Mouse (Mus musculus) gastrocnemius, postnatal 10 days (tissue): ENCODE results near the gene Bpifb1. TPM values are rescaled to one million over a fixed set of nuclear protein-coding genes. Genes with fewer than 3 reads are reported as not detected.
A peak's percentile ranks its signal among the peaks of the same experiment; 100 is the strongest.
"Not testable (repeated sequence)": the region's sequence is repeated elsewhere in the genome, so short reads cannot be mapped to it uniquely, and the experiment has no call there.

Experiments used
- DNase-seq: peaks from one replicate; pipeline ENCODE4 v3.0.0; 2021; ENCODE audit warnings: mixed read lengths
- total RNA-seq, 2 experiments: library from RNA; stranded (reverse); gene quantifications; 2 replicates each; pipeline ENCODE4 v1.2.3; 2021

Bpifb1 gene
- total RNA-seq, 2 experiments from 2014 or later, result not detected

DNA sequence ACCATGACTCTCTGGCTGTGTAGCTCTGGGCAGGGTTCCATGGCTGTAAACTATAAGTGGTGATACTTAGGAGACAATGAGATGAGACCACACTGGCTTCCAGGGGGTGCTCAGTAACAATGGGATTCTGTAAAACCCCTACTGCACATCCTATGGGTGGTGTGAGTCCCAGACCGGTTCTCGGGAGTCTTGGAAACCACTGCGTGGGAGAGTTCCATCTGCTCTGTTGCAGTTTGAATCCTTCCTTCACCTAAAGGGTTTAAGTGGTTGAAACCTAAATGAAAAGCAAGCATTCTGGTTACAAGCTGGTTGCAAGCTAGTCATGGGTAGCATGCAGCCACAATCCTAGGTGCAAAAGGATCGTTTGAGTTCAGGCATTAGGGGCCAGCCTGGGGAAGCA, 21.3 kb downstream of the Bpifb1 start:
- DNase-seq, result no peak

DNA sequence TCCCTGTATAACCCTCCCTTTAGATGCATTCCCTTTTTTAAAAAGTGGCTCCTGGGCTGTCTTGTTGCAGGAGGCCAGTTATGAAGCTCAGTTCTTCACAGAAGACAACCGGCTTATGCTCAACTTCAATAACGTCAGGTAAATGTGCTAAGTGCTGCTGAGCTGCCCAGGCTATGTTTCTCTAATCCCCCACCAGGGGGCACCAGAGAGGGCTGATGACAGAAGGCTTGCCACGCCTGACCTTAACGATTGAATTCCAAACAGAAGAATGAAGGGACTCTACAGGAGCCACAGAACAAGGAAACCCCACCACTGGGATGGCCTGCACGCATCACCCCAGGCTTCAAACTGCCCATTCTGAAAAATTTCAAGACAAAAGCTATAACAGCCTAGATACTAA, 24.6 kb downstream of the Bpifb1 start:
- peak; percentile 79 for DNase-seq

GRCm38 (mm10) chr2:154219950-154220349, 29.3 kb downstream of the Bpifb1 start:
- DNase-seq, result no peak

DNA sequence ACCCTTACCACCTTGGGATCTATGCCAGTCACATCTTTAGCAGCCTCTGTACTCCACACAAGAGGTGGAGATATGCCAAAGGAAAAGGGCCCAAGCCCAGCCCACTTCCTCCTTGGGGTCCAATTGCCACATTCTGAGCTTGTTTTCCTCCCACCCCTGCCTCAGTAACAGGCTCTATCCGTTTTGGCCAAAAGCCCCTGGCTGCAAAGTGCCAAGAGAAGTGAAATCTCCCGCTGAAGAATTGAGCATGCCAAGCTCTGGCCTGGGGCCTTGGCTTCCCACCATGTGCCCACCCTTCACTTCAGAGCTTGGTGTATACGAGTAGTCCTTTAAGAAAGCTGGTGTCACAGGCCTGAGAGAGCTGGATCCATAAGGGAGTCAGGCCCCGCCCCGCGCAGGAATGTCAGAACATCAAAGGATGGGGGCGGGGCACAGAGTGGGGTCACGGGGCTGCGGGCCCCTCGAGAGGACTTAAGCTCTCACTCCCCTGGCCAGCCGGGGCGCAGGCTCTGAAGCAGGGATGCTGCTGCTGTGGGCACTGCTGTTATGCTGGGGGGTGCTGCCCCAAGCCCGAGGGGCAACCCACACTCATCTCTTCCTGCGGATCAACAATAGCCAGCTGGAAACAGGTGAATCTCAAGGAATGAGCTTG, 32.8 kb downstream of the Bpifb1 start, which contains the start of gene Bpifb5:
Gene Bpifb5, plus strand, starts transcription at position 478 of the 652 bp plus-strand sequence.
- peak; percentile 22 for DNase-seq

DNA sequence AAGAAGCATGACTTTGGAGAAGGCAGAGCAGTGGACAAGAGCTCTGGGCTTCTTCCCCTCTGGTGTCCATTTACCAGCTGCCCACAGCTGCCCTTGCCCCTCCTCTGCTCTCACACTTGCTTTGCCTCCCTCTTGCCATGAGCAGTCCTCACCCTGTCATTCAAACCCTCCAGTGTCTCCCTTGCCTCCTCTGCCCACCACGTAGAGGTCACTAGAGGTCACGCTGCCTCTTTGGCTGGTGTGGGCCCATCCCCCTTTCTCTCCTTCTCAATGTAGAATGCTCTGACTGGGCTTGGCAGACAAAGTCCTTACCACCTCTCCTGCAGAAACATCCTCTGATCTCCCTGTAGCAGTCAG, 33.3 kb downstream of the Bpifb1 start:
- DNase-seq, result no peak

DNA sequence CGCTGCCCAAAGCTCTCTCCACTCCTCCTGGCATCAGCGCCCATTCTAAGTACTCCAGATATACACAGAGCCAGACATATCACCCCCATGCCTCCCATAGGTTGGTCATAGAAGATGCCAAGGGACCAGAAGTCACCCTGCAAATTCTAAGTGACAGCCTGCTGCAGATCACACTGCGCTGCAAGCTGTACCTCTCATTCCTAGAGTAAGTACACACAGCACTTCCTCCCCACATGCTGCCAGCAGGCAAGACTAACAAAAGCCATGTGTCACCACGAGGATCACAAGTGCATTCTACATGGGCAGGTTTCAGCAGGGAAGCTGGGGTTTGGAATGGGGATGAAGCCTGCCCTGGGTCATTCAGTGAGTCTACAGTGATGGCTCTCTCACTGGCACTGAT, 36.4 kb downstream of the Bpifb1 start:
- DNase-seq, result no peak

DNA sequence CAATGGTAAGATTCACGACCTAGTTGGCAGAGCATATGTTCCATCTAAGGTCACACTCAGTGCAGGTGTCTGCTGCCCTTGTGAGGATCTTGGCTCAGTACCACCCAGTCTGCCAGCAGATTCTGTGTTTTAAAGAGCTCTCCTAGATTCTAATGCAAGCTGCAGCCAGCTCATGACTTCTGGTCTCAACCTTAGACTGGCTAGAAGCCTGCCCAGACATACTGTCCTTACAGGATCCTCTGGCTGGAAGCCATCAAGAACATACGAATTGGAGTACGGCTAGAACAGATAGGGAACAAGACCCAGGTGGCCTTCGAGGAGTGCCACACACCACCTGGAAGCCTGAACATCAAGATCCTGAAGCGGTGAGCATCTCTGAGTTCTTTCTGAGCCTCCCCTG, 37.2 kb downstream of the Bpifb1 start:
- no peak for DNase-seq

DNA sequence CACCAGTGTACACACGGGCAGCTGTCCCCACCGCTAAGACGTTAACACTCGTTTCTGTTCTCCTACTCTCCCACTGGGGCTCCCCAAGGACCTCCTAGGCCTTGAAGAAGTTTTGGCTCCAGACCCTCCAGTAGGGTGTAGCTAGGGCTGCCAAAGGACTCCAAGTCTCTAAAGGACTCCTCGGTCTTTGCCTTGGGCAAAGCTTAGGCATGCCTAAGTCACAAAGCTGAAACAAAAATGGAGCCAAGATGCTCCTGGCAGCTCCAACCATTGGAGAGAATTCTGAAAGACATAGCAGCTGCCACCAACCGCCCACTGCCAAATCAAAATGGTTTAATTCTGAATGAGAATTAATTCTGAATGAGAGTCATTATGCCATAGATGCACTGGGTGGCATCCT, 42.8 kb downstream of the Bpifb1 start:
- DNase-seq, result no peak

DNA sequence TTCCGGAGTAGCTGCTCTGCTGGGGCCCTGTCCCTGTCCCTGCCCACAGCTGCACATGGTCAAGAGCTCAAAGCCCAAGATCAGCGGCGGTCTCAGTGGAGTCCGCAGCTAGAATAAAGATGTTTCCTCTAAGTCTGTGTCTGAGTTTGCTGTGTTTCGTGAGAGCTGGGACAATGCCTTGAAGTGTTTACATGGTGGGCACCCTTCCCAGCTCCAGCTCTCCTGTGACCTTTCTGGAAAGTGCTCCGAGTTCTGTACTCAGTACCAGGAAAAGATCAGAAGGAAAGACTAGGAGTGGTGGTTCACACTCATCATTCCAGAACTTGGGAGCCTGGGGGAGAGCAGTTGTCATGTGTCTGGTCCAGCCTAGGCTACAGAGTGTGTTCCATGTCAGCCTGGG, 50.2 kb downstream of the Bpifb1 start:
- DNase-seq, result no peak

DNA sequence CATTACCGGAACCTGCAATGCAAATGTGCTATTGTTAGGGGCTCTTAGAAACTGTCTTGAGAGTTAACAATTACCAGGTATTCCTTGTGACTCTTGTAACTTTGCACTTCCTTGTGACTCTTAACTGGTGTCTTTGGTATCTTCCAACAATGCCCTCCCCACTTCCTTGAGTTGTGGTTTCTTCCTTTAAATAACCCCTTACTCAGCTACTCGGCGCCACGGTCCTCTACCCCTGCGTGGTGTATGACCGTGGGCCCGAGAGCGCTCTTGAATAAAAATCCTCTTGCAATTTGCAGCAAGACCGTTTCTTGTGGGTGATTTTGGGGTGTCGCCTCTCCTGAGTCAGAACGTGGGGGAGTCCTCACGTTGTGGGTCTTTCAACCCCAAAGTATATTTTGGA, 52.1 kb downstream of the Bpifb1 start:
- DNase-seq, result not testable (repeated sequence)

DNA sequence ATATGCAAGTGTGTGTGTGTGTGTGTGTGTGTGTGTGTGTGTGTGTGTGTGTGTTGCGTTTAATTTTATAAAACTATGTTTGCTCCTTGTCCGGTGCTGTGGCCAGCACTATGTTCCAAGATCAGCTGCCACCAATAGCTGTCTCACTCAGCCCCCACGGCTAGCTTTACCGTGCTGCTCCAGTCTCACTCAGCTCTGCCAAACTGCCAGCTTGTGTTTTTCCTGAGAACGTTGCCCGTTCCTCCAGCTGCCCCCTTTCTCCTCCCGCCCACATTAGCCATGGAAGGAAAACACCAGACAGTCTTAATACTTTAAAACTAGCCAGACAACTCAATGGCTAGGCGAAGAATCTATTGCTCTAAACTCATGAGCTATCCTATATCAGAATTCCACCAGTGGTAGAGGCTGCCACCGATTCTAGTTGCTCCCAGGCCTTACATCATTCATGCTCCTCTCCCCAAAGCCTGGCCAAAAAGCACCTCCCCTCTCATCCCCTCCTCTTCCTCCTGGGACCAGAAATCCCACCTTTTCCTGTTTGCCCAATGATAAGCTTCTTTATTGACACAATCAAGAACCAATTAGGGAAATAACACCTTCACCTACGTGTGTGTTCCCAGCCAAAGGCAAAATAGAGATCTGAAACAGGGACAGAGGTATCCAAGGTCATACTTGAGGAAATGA, 52.9 kb downstream of the Bpifb1 start:
- DNase-seq, result no peak

GRCm38 (mm10) chr2:154245322-154245721, 54.7 kb downstream of the Bpifb1 start:
- DNase-seq, result no peak

DNA sequence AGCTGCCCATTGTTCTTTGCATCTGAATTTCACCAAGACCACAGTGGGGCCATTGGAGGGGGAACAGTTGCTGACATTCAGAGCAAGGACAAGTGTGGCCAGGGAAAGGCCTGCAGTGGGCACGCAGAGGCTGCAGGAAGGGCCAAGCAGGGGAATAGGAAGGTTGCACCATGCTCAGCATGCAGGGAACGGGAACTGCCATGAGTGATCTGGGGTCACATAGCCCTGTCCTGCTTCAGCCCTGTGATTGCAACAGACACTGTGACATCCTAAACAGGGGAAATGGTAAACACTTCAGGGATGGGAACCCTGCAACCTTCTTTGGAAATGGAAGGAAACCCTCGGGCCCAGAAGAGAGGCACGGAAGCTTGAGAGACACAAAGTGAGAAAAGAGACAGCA, 64.6 kb downstream of the Bpifb1 start:
- DNase-seq, result not testable (repeated sequence)

GRCm38 (mm10) chr2:154255770-154256169, 65.2 kb downstream of the Bpifb1 start:
- DNase-seq, result no peak

DNA sequence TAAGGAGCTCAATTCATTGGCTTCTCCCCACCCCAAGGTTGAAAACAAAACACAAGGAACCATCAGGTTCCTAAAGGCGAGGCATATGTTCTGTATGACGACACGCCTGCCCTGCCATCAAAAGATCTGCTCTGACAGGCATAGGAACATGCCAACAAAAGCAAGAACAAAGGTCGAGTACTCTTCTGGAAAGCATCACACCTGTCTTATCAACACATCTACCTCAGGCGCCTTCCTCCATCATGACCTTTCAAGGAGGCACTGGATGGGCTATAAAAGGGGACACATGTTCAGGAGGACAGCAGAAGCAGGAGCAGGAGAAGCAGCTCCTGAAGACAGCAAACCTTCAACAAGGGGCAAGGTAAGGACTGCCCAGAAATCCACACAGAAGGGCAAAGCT, 66.9 kb downstream of the Bpifb1 start, which contains the start of gene Bpifb9a:
Gene Bpifb9a, plus strand, starts transcription at position 301 of the 400 bp plus-strand sequence.
- not testable (repeated sequence) for DNase-seq

DNA sequence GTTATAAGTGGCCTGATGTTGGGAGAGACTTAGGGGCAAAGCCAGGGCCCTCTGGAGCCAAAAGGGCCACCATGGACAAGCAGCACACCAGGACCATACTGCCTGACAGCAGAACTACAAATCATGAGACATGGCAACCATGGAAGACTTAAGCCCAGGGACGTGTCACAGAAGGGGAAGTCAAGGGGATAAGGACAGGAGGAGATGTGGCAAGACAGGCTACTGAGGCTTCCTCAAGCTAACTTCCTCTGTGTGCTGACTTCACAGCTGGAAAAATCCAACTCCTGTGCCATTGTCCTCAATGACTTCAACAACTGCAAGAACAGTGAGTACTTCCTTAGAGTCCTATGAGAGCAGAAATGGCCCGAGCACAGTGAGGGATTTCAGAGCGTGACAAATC, 73.8 kb downstream of the Bpifb1 start:
- not testable (repeated sequence) for DNase-seq

Other genes starting within 250 kb of the Bpifb1 start
- gene Bpifa6, start 215.9 kb upstream of the Bpifb1 start, total RNA-seq, result not detected
- not detected for gene Bpifa2, start 182.6 kb upstream of the Bpifb1 start, total RNA-seq
- not detected for gene Bpifa3, start 60.5 kb upstream of the Bpifb1 start, total RNA-seq
- not detected for gene Bpifa1, start 47.9 kb upstream of the Bpifb1 start, total RNA-seq
- not detected for gene Bpifa5, start 28.2 kb upstream of the Bpifb1 start, total RNA-seq
- gene Bpifb5, start 32.9 kb downstream of the Bpifb1 start, total RNA-seq, result not detected
- not detected for gene Bpifb9a, start 67.0 kb downstream of the Bpifb1 start, total RNA-seq
- not detected for gene Bpifb9b, start 116.4 kb downstream of the Bpifb1 start, total RNA-seq
- 1 to 10 TPM; 8.2 to 9.7 TPM for gene Cdk5rap1, start 182.2 kb downstream of the Bpifb1 start, total RNA-seq
- 100 to 1,000 TPM in 1 of 2 experiments, 10 to 100 TPM in 1; 95.6 to 128 TPM for gene Snta1, start 217.3 kb downstream of the Bpifb1 start, total RNA-seq
- 10 to 100 TPM; 18.4 to 21.6 TPM for gene Cbfa2t2, start 245.7 kb downstream of the Bpifb1 start, total RNA-seq